Mouse (Mus musculus) bone marrow macrophage, adult 2 months (primary cell): ENCODE measurements at regions not wholly inside any gene's neighbourhood (a gene's known extent, or its start where the extent isn't known, plus 50 kb on each side); places are given as distances from the start of the nearest gene placed in this dataset.

Experiments used
- CTCF ChIP-seq: IDR thresholded peaks from 2 replicates; pipeline ENCODE4 v1.5.1; 2012; ENCODE audit warnings: low read depth, mild to moderate bottlenecking, low read length, moderate library complexity
- POLR2A ChIP-seq: IDR thresholded peaks from 2 replicates; pipeline ENCODE4 v1.6.1; 2012; ENCODE audit warnings: mild to moderate bottlenecking, low read depth, low read length, borderline replicate concordance

DNA sequence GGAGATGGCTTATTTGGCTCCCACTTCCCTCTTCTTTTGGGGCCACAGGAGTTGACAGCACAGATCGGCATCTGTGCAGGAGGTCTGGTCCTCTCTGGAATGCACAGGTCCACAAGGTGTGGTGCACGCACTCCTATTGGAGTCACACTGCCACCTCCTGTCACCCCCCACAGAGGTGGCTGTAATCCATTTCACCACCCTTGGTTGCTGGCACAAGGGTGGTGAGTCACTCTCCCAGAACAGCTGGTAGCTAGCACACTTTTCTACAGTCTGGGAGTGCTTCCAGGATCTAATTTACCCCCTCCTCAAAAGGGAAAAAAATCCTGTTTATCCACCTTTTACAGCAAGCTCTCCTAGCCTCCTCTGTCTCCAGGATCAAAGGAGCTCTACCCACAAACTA, 294.6 kb upstream of the Klf3 start:
- TF ChIP-seq CTCF: no peak
- TF ChIP-seq POLR2A: no peak
